Mouse (Mus musculus) forebrain, postnatal 0 days (tissue): ENCODE measurements around the gene Fcmr. TPM values are rescaled to one million over a fixed set of nuclear protein-coding genes. Genes with fewer than 3 reads are reported as not detected.

Experiments
- ATAC-seq: fragments of 200-750 bp; cut with Nextera tagmentation; 2 replicates; pipeline ENCODE4 v1.8.0; 2017; ENCODE audit warnings: mild to moderate bottlenecking, moderate library complexity
- DNase-seq: peaks from one replicate; pipeline ENCODE4 v3.0.0-alpha.2; 2015
- H3K27ac ChIP-seq: fragments of 300-500 bp; sonication (generic); 2 replicates; pipeline ENCODE4 v1.5.1; 2014; ENCODE audit warnings: low read depth, mild to moderate bottlenecking, antibody characterized with exemption, low read length, moderate library complexity, mixed read lengths
- H3K27me3 ChIP-seq: fragments of 300-500 bp; sonication (generic); 2 replicates; pipeline ENCODE4 v1.6.1; 2014; ENCODE audit warnings: mild to moderate bottlenecking, low read length, mixed read lengths; ENCODE audit not compliant: insufficient read depth
- H3K36me3 ChIP-seq: fragments of 300-500 bp; sonication (generic); 2 replicates; pipeline ENCODE4 v1.6.1; 2014; ENCODE audit warnings: mild to moderate bottlenecking, moderate library complexity; ENCODE audit not compliant: insufficient read depth
- H3K4me1 ChIP-seq: fragments of 300-500 bp; sonication (generic); 2 replicates; pipeline ENCODE4 v1.6.1; 2014; ENCODE audit warnings: antibody characterized with exemption; ENCODE audit not compliant: insufficient read depth
- H3K4me2 ChIP-seq: fragments of 300-500 bp; sonication (generic); 2 replicates; pipeline ENCODE4 v1.6.1; 2014; ENCODE audit warnings: low read depth, mild to moderate bottlenecking, moderate library complexity
- H3K4me3 ChIP-seq: fragments of 300-500 bp; sonication (generic); 2 replicates; pipeline ENCODE4 v1.5.1; 2014; ENCODE audit warnings: low read depth, low read length, mixed read lengths
- H3K9ac ChIP-seq: fragments of 300-500 bp; sonication (generic); 2 replicates; pipeline ENCODE4 v1.6.1; 2014; ENCODE audit warnings: mild to moderate bottlenecking
- H3K9me3 ChIP-seq: fragments of 300-500 bp; sonication (generic); 2 replicates; pipeline ENCODE4 v1.6.1; 2016; ENCODE audit warnings: low read length
- CTCF ChIP-seq: sonication (generic); IDR thresholded peaks from 2 replicates; pipeline ENCODE4 v1.5.1; 2016; ENCODE audit warnings: antibody characterized with exemption, control low read depth, low read depth
- WGBS: fragments of 180-500 bp; shearing (Covaris S2); extraction: QIAGEN DNeasy Blood & Tissue Kit; methylation state at CpG from one replicate; pipeline ENCODE4 v1.1.7; 2014; 5-methylcytosine and 5-hydroxymethylcytosine counted together
- polyA plus RNA-seq: library from polyadenylated mRNA; unstranded; fragments of >200 nt; fragmentation: Nextera tagmentation; extraction: Ambion mirVana; gene quantifications from 2 replicates; pipeline ENCODE4 v1.2.1, GENCODE M21; 2015
- total RNA-seq: library from RNA; depleted of rRNA; stranded (reverse); fragments of >200 nt; gene quantifications from 2 replicates; pipeline ENCODE4 v1.2.3, GENCODE M21; 2014

Gene Fcmr
- total and polyA plus RNA-seq, 2 experiments from 2014 or later: 1.8 TPM; not detected in 1

DNA sequence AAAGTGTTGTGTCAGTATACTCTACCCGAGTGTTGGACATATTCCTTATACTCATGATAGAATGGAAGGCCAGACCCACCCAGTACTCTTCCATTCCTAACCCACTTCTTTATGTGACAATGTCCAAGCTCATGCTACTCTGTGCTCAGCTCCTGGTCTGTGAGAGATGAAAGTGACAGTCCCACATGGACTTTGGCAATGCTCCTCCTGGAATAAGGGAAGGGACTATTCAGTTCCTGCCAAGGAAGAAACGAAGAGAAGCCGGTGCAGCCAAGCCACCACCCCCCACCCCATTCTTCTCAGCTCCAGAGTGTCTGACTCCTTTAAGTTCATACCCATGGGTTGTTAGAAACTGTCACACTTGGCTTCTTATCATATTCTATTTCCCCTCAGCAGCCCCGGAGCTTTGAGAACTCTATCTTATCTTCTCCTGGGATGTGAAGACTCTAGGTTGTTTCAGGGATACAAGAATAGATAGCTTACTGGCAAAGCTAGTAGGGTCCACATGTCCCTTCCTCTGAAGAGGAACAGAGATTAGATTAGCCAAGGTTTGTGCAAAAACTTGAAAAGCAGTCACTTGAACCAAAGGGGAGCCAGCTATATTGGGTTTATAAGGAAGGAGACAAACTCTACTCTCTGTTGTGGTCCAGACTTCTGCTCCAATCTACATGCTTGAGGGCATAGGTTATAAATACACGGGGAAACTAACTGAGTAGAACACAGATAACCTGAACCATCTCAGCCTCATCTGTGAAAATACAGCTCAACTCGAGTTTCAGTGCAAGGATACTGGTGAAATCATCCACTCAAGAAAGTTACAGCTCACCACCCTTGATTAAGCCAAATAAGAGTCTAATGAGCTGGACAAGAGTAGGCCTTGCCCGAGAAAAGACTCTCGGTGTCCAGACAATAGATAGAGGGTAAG is 35.3 kb upstream of the Fcmr start:
- Histone ChIP-seq H3K4me3 (no peak overlapping the region), H3K9ac (no peak overlapping the region), H3K4me2 (no peak overlapping the region), H3K4me1 (no peaks in the 10 kb centered on the region), H3K27me3 (no peaks in the 10 kb centered on the region), H3K36me3 (no peaks in the 10 kb centered on the region), H3K27ac (no peak overlapping the region), H3K9me3 (no peaks in the 10 kb centered on the region)
- no peak for ATAC-seq
- WGBS: 74% methylated on average over 8 of the region's 8 CpGs
- no peak for TF ChIP-seq CTCF
- no peak for DNase-seq

DNA sequence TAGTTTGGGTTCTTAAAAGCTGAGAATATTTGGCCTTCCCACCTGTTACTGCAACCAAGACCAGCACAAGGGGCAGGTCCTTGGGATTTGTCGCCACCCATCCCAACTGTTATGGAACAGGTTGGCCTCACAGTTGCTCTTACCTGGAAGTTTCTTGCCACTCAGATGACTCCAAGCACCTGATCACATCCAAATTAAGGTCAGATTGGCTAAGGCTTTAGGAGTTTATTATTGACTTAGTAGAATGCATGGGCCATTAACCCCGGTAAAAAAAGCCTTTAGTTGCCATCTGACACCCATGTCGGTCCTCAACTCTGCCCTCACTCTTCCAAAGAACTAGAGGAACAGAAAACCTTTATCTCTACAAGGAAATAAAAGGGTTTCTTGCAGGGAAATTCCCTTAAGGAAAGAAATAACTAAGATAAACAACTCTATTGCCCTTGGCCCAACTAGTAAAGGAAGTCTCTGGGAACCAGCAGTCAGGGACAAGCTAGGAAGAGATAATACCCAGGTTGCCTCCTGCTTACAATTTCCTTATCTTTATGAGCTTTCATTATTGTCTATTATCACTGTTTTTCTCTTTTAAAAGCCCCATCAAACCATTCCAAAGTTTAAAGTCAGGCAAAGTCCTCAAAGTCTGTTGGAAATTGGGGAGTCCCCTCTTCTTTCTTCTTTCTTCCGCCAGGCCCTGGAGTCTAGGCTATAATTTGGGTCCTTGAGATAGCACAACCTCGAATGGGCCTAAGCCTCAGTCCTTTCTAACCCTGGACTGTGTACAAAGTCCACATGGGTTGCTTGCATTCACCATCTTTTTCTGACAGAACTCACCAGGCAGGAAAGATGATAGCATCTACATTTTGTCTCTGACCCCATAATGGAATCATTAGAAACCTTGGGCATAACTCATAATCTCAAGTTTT is 33.0 kb upstream of the Fcmr start:
- H3K9me3 ChIP-seq: no peaks in the 10 kb centered on the region
- no peaks in the 10 kb centered on the region for H3K27me3 ChIP-seq
- H3K36me3 ChIP-seq: no peaks in the 10 kb centered on the region
- TF ChIP-seq CTCF: no peak
- no peak overlapping the region for H3K9ac ChIP-seq
- DNase-seq (no peak), ATAC-seq (no peak)
- no peak overlapping the region for H3K27ac ChIP-seq
- no peaks in the 10 kb centered on the region for H3K4me1 ChIP-seq
- 83% methylated on average over 5 of the region's 5 CpGs for WGBS
- H3K4me3 ChIP-seq: no peak overlapping the region
- H3K4me2 ChIP-seq: no peak overlapping the region

DNA sequence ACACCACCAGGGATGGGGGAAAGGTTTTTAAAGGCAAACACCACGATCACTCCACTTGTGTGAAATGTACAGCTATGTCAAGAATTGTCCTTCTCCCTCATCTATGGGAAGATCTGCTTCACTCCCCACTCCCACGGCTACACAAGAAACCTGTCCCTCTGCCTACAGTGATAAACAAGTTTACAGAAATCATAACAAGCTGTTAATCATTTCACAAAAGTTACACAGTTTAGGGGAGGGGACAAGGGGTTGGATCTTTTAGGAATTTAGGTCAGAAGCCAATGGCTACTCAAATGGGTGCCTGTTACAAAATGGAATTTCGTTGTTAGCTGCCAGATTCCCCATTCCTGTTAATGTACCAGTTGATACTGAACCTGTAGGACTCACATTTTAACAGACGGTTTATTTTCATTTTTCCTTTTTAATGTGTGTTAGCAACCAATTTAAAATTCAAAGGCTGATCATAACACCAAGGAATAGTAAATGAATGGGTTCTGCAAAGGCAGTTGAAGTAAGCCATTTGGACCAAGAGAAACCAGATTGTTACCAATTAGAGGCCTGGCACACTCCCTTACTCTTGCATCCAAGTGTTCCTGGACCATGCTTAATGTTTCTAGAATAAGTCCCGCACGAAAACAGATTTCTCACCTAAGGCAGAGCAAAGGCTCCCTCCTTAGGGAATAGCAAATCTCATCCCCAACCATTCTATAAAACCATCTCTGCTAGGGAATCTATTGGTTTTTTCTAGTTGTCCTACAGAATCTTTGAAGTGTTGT is 30.1 kb upstream of the Fcmr start:
- no peak overlapping the region for H3K27ac ChIP-seq
- WGBS: 64% methylated on average over 6 of the region's 6 CpGs
- H3K4me1 ChIP-seq: no peaks in the 10 kb centered on the region
- ATAC-seq: peak; percentile 77
- TF ChIP-seq CTCF: no peak
- no peak overlapping the region for H3K4me3 ChIP-seq
- peak; percentile 77 for DNase-seq
- H3K27me3 ChIP-seq: no peaks in the 10 kb centered on the region
- no peaks in the 10 kb centered on the region for H3K9me3 ChIP-seq
- no peak overlapping the region for H3K9ac ChIP-seq
- no peak overlapping the region for H3K4me2 ChIP-seq
- H3K36me3 ChIP-seq: no peaks in the 10 kb centered on the region

DNA sequence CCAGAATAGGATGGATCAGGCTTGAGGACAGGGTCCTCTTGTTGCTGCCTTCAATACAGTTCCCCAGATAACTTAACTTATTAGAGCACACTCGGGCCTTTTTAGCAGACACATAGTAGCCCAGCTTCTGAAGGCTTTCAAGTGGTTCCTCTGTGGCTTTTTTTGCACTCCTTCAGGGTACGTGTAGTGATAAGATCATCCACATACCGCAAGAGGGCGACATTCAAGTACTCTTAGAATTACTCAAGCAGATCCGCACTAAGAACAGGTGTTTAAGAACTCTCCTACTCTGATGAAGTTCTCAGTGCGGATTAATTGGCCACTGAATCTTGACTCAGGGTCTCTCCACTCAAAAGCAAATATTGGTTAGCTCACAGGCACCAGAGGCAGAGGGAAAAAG is 27.2 kb upstream of the Fcmr start:
- Histone ChIP-seq H3K9ac (no peak overlapping the region), H3K36me3 (no peaks in the 10 kb centered on the region), H3K4me2 (no peak overlapping the region), H3K27ac (no peak overlapping the region), H3K27me3 (no peaks in the 10 kb centered on the region), H3K9me3 (no peaks in the 10 kb centered on the region), H3K4me3 (no peak overlapping the region), H3K4me1 (no peaks in the 10 kb centered on the region)
- ATAC-seq: no peak
- peak; percentile 13; the same call in 1 of the 2 replicates for TF ChIP-seq CTCF
- 68% methylated on average over 6 of the region's 6 CpGs for WGBS
- DNase-seq: peak; percentile 7

DNA sequence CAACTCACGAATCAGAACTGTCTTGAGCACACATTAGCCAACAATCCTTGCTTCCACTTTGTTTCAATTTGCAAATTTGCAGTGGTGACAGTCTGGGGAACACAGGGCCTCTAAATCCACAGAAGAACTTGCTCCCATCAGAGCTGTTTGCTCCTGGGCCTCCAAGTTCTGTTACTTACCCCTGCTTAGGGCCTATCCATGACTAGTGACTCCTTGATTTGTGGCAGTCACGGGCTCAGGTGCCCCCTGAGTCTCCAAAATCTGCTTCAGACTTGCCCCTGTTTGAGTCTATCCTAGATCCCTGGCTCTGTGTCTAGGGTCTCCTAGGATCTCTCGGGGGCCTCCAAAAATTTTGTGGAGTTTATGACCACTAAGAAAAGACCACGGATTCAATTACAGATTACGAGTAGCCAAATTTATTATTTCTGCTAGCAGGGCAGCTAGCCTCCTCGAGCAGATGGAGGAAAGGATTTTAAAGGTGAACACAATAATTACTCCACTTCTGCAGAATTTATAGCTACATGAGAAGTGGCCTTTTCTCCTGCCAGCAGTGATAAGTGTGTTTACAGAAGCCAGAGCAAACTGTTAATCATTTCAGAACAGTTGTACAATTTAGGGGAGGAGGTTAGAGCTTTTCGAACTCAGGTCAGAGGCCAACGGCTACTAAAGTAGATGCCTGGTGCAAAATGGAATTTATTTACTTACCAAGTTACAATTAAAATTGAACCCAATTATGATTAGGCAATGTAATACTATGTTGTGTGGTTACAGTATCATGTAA is 24.7 kb upstream of the Fcmr start:
- Histone ChIP-seq H3K4me2 (no peak overlapping the region), H3K36me3 (no peaks in the 10 kb centered on the region), H3K27ac (no peak overlapping the region), H3K4me3 (no peak overlapping the region), H3K9ac (no peak overlapping the region), H3K27me3 (no peaks in the 10 kb centered on the region), H3K9me3 (no peaks in the 10 kb centered on the region), H3K4me1 (no peaks in the 10 kb centered on the region)
- TF ChIP-seq CTCF: no peak
- DNase-seq (no peak), ATAC-seq (no peak)
- 85% methylated on average over 8 of the region's 8 CpGs for WGBS

DNA sequence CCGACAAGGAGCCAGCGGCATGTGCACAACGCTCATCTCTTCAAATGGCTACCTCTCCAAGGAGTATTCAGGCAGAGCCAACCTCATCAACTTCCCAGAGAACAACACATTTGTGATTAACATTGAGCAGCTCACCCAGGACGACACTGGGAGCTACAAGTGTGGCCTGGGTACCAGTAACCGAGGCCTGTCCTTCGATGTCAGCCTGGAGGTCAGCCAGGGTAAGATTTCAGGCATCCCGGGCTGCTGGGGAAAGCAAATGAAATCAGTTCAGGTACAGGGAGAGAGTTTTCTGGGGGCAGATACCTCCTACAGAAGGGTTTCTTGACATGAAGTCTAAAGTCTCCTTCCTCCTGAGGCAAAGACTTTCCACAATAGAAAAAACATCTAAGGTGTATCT is 23.8 kb upstream of the Fcmr start:
- no peak for TF ChIP-seq CTCF
- no peaks in the 10 kb centered on the region for H3K9me3 ChIP-seq
- no peak overlapping the region for H3K27ac ChIP-seq
- no peak overlapping the region for H3K4me2 ChIP-seq
- H3K4me3 ChIP-seq: no peak overlapping the region
- DNase-seq: no peak
- no peak overlapping the region for H3K9ac ChIP-seq
- no peaks in the 10 kb centered on the region for H3K36me3 ChIP-seq
- H3K27me3 ChIP-seq: no peaks in the 10 kb centered on the region
- no peaks in the 10 kb centered on the region for H3K4me1 ChIP-seq
- no peak for ATAC-seq
- WGBS: 91% methylated on average over 7 of the region's 7 CpGs
